Mouse (Mus musculus): Measurements from ENCODE around the gene Atp8b4. TPM values are rescaled to one million over a fixed set of nuclear protein-coding genes. Genes with fewer than 3 reads are reported as not detected.
"Not testable (repeated sequence)": the region's sequence is repeated elsewhere in the genome, so short reads cannot be mapped to it uniquely, and the experiment has no call there.

Gene Atp8b4
- polyA plus RNA-seq, 1 experiment from 2014 or later, result 0.25 TPM

- H3K9ac ChIP-seq; H3K4me3 ChIP-seq; H3K27ac ChIP-seq; H3K4me2 ChIP-seq; ATAC-seq (replicated peaks); H3K36me3 ChIP-seq (replicated peaks); H3K4me1 ChIP-seq; H3K27me3 ChIP-seq (replicated peaks); H3K9me3 ChIP-seq: not testable (repeated sequence)
- 38% methylated on average over 2 of the region's 2 CpGs for WGBS
Observed at GRCm38 (mm10) chr2:126457759-126458158, 42.7 kb downstream of the Atp8b4 start.

- Histone ChIP-seq H3K9ac (no peak overlapping the region), H3K4me2 (no peak overlapping the region), H3K4me3 (no peak overlapping the region), H3K4me1 (peaks cover 7% of the 10 kb centered on the region; the same call in 1 of the 2 replicates), H3K27ac (no peak overlapping the region), H3K36me3 (replicated peaks) (no peaks in the 10 kb centered on the region), H3K9me3 (no peaks in the 10 kb centered on the region), H3K27me3 (replicated peaks) (no peaks in the 10 kb centered on the region)
- no peak for ATAC-seq (replicated peaks)
- 66% methylated on average over 7 of the region's 7 CpGs for WGBS
Observed at GRCm38 (mm10) chr2:126450937-126451302, 49.6 kb downstream of the Atp8b4 start.

GRCm38 (mm10) chr2:126450210-126450936 is 50.1 kb downstream of the Atp8b4 start:
- Histone ChIP-seq H3K36me3 (replicated peaks) (no peaks in the 10 kb centered on the region), H3K9ac (no peak overlapping the region), H3K4me2 (no peak overlapping the region), H3K27ac (no peak overlapping the region), H3K27me3 (replicated peaks) (no peaks in the 10 kb centered on the region), H3K9me3 (no peaks in the 10 kb centered on the region), H3K4me3 (no peak overlapping the region), H3K4me1 (peaks cover 7% of the 10 kb centered on the region; the same call in 1 of the 2 replicates)
- ATAC-seq (replicated peaks), result peak; percentile 84
- 55% methylated on average over 14 of the region's 14 CpGs for WGBS

- Histone ChIP-seq H3K4me1 (no peaks in the 10 kb centered on the region), H3K27me3 (replicated peaks) (no peaks in the 10 kb centered on the region), H3K36me3 (replicated peaks) (no peaks in the 10 kb centered on the region), H3K4me2 (no peak overlapping the region), H3K4me3 (no peak overlapping the region), H3K27ac (no peak overlapping the region), H3K9me3 (no peaks in the 10 kb centered on the region), H3K9ac (no peak overlapping the region)
- 89% methylated on average over 6 of the region's 6 CpGs for WGBS
- no peak for ATAC-seq (replicated peaks)
Observed at GRCm38 (mm10) chr2:126445039-126445438, 55.4 kb downstream of the Atp8b4 start.

- WGBS, result 77% methylated on average over 4 of the region's 4 CpGs
- Histone ChIP-seq H3K4me1 (no peaks in the 10 kb centered on the region), H3K36me3 (replicated peaks) (no peaks in the 10 kb centered on the region), H3K9ac (no peak overlapping the region), H3K27me3 (replicated peaks) (no peaks in the 10 kb centered on the region), H3K9me3 (no peaks in the 10 kb centered on the region), H3K4me2 (no peak overlapping the region), H3K27ac (no peak overlapping the region), H3K4me3 (no peak overlapping the region)
- no peak for ATAC-seq (replicated peaks)
Observed at GRCm38 (mm10) chr2:126441586-126441985, 58.9 kb downstream of the Atp8b4 start.

GRCm38 (mm10) chr2:126434712-126435111 is 65.8 kb downstream of the Atp8b4 start:
- no peaks in the 10 kb centered on the region for H3K4me1 ChIP-seq
- H3K27ac ChIP-seq, result no peak overlapping the region
- H3K4me3 ChIP-seq, result no peak overlapping the region
- no peak for ATAC-seq (replicated peaks)
- no peak overlapping the region for H3K4me2 ChIP-seq
- 92% methylated on average over 1 of the region's 1 CpGs for WGBS
- H3K9ac ChIP-seq, result no peak overlapping the region
- no peaks in the 10 kb centered on the region for H3K36me3 ChIP-seq (replicated peaks)
- no peaks in the 10 kb centered on the region for H3K9me3 ChIP-seq
- no peaks in the 10 kb centered on the region for H3K27me3 ChIP-seq (replicated peaks)

- H3K36me3 ChIP-seq (replicated peaks), result no peaks in the 10 kb centered on the region
- no peak for ATAC-seq (replicated peaks)
- WGBS, result 93% methylated on average over 9 of the region's 9 CpGs
- no peaks in the 10 kb centered on the region for H3K27me3 ChIP-seq (replicated peaks)
- H3K4me2 ChIP-seq, result no peak overlapping the region
- no peak overlapping the region for H3K9ac ChIP-seq
- H3K4me3 ChIP-seq, result no peak overlapping the region
- no peaks in the 10 kb centered on the region for H3K4me1 ChIP-seq
- H3K9me3 ChIP-seq, result no peaks in the 10 kb centered on the region
- H3K27ac ChIP-seq, result no peak overlapping the region
Observed at GRCm38 (mm10) chr2:126434305-126434704, 66.2 kb downstream of the Atp8b4 start.

GRCm38 (mm10) chr2:126432481-126433066 is 67.9 kb downstream of the Atp8b4 start:
- Histone ChIP-seq H3K4me3 (no peak overlapping the region), H3K4me2 (no peak overlapping the region), H3K4me1 (no peaks in the 10 kb centered on the region), H3K27ac (no peak overlapping the region), H3K36me3 (replicated peaks) (no peaks in the 10 kb centered on the region), H3K9me3 (no peaks in the 10 kb centered on the region), H3K9ac (no peak overlapping the region), H3K27me3 (replicated peaks) (no peaks in the 10 kb centered on the region)
- ATAC-seq (replicated peaks), result no peak
- WGBS, result 85% methylated on average over 9 of the region's 9 CpGs

- 13% methylated on average over 3 of the region's 3 CpGs for WGBS
- no peaks in the 10 kb centered on the region for H3K9me3 ChIP-seq
Observed at GRCm38 (mm10) chr2:126429282-126429681, 71.2 kb downstream of the Atp8b4 start.

GRCm38 (mm10) chr2:126425223-126425622 is 75.3 kb downstream of the Atp8b4 start:
- no peaks in the 10 kb centered on the region for H3K9me3 ChIP-seq
- H3K27me3 ChIP-seq (replicated peaks), result no peaks in the 10 kb centered on the region
- H3K4me1 ChIP-seq, result no peaks in the 10 kb centered on the region
- H3K9ac ChIP-seq, result no peak overlapping the region
- no peak overlapping the region for H3K27ac ChIP-seq
- no peaks in the 10 kb centered on the region for H3K36me3 ChIP-seq (replicated peaks)
- H3K4me2 ChIP-seq, result no peak overlapping the region
- no peak for ATAC-seq (replicated peaks)
- WGBS, result 85% methylated on average over 3 of the region's 3 CpGs
- no peak overlapping the region for H3K4me3 ChIP-seq

More at GRCm38 (mm10) chr2:126429282-126429681, 71.2 kb downstream of the Atp8b4 start:
- ATAC-seq (replicated peaks), result peak; percentile 87
- Histone ChIP-seq H3K9ac (no peak overlapping the region), H3K4me2 (no peak overlapping the region), H3K4me1 (no peaks in the 10 kb centered on the region), H3K4me3 (no peak overlapping the region), H3K27me3 (replicated peaks) (no peaks in the 10 kb centered on the region), H3K36me3 (replicated peaks) (no peaks in the 10 kb centered on the region), H3K27ac (no peak overlapping the region)

GRCm38 (mm10) chr2:126424714-126425113 is 75.8 kb downstream of the Atp8b4 start:
- H3K9me3 ChIP-seq, result no peaks in the 10 kb centered on the region
- WGBS, result 64% methylated on average over 8 of the region's 8 CpGs
- no peak overlapping the region for H3K4me3 ChIP-seq
- no peaks in the 10 kb centered on the region for H3K36me3 ChIP-seq (replicated peaks)
- H3K4me1 ChIP-seq, result no peaks in the 10 kb centered on the region
- no peak overlapping the region for H3K9ac ChIP-seq
- H3K27me3 ChIP-seq (replicated peaks), result no peaks in the 10 kb centered on the region
- ATAC-seq (replicated peaks), result no peak
- no peak overlapping the region for H3K4me2 ChIP-seq
- H3K27ac ChIP-seq, result no peak overlapping the region

- Histone ChIP-seq H3K4me1 (no peaks in the 10 kb centered on the region), H3K4me2 (no peak overlapping the region), H3K9me3 (no peaks in the 10 kb centered on the region), H3K9ac (no peak overlapping the region), H3K27ac (no peak overlapping the region), H3K36me3 (replicated peaks) (no peaks in the 10 kb centered on the region), H3K4me3 (no peak overlapping the region), H3K27me3 (replicated peaks) (no peaks in the 10 kb centered on the region)
- no peak for ATAC-seq (replicated peaks)
- 92% methylated on average over 2 of the region's 2 CpGs for WGBS
Observed at GRCm38 (mm10) chr2:126420901-126421300, 79.6 kb downstream of the Atp8b4 start.

GRCm38 (mm10) chr2:126418916-126419315 is 81.6 kb downstream of the Atp8b4 start:
- H3K9ac ChIP-seq, result no peak overlapping the region
- no peak overlapping the region for H3K4me2 ChIP-seq
- H3K4me3 ChIP-seq, result no peak overlapping the region
- no peaks in the 10 kb centered on the region for H3K27me3 ChIP-seq (replicated peaks)
- no peaks in the 10 kb centered on the region for H3K4me1 ChIP-seq
- 96% methylated on average over 3 of the region's 3 CpGs for WGBS
- no peak overlapping the region for H3K27ac ChIP-seq
- H3K36me3 ChIP-seq (replicated peaks), result no peaks in the 10 kb centered on the region
- H3K9me3 ChIP-seq, result no peaks in the 10 kb centered on the region
- no peak for ATAC-seq (replicated peaks)
